Mouse (Mus musculus): ENCODE measurements at regions not wholly inside any gene's neighbourhood (a gene's known extent, or its start where the extent isn't known, plus 50 kb on each side); places are given as distances from the start of the nearest gene placed in this dataset.

GRCm38 (mm10) chr9:111993844-111994243 lies 241.9 kb downstream of the Arpp21 start:
- TF ChIP-seq MAFK (IDR thresholded peaks at IDR 0.05; ENCODE audit: borderline replicate concordance, low read depth, low read length) (no peak), GATA1 (IDR thresholded peaks at IDR 0.05; ENCODE audit: low read depth, low read length) (no peak), ZKSCAN1 (IDR thresholded peaks at IDR 0.05; ENCODE audit: low read depth, low read length) (no peak), ELF1 (IDR thresholded peaks at IDR 0.05; ENCODE audit: low read depth, low read length) (no peak), TCF12 (IDR thresholded peaks at IDR 0.05; ENCODE audit: low read depth, low read length) (no peak), EP300 (IDR thresholded peaks at IDR 0.05; ENCODE audit: low read depth in 1 of 2, low read length in 2 of 2) (no peak), CTCF (IDR thresholded peaks at IDR 0.05 in 2 of 3, conservative IDR thresholded peaks at IDR 0.05 in 1 of 3; ENCODE audit: control insufficient read depth in 1 of 3, insufficient read depth in 1 of 3, low read depth in 2 of 3, low read length in 3 of 3, poor library complexity in 1 of 3, severe bottlenecking in 1 of 3) (no peak), POLR2AphosphoS5 (IDR thresholded peaks at IDR 0.05; ENCODE audit: borderline replicate concordance, low read depth, low read length) (no peak), USF2 (IDR thresholded peaks at IDR 0.05; ENCODE audit: borderline replicate concordance in 1 of 2, insufficient read depth in 1 of 2, low read depth in 1 of 2, low read length in 2 of 2) (no peak), TBP (IDR thresholded peaks at IDR 0.05; ENCODE audit: low read depth, low read length) (no peak), MAX (IDR thresholded peaks at IDR 0.05; ENCODE audit: low read length) (no peak)

Measured in MEL (cell line).